Mouse (Mus musculus) liver, embryonic 14.5 days (tissue): ENCODE data around the gene Arl10.

Experiments used
- CTCF ChIP-seq: IDR thresholded peaks from 2 replicates; pipeline ENCODE4 v1.5.1; 2016; ENCODE audit warnings: antibody characterized with exemption, low read depth, control low read depth
- EP300 ChIP-seq: IDR thresholded peaks from 2 replicates; pipeline ENCODE4 v1.6.1; 2016; ENCODE audit warnings: antibody characterized with exemption, low read depth

DNA sequence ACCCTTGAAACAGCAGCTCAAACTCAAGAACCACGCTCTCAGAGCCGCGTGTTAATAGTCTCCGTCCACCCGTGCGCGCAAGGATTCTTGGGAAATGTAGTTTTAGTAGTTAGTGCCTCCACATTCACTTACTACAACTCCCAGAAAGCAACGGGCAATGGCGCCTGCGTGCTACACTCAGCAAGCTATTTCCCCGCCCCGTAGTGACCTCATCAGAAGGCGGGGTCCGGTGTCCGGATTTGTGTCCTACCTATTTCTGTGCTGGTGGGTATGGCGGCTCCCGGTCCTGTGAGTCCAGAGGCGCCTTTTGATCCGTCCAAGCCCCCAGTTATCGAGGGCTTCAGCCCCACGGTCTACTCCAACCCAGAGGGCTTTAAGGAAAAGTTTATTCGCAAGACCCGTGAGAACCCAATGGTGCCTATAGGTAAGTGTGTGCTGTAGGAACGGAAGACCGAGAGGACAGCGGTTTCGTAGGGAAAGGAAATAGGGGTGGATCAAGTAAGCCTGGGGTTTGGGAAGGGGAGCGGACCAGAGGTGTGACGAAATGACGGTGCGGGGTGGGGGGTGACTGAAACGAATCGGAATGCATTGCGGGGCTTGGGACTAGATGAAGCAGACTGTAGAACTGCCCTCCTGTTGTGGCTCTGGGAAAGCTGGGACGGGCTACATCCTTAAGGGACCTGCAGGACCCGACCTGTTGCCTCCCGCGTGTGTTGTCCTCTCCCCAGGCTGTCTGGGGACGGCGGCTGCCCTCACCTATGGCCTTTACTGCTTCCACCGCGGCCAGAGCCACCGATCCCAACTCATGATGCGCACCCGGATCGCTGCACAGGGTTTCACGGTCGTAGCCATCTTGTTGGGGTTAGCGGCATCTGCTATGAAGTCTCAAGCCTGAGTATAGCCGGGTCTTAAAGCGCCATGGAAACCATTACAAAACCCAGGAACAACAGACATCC lies 15.5 kb downstream of the Arl10 start, which contains the start of the genes Nop16 and Higd2a:
- TF ChIP-seq EP300 = no peak
- no peak; the same call in 1 of the 2 replicates for TF ChIP-seq CTCF
